Mouse (Mus musculus) lung, adult 2 months (tissue): ENCODE measurements around the gene Gm43738.

Source experiments
- CTCF ChIP-seq: fragments of 200-500 bp; IDR thresholded peaks from 2 replicates; pipeline ENCODE4 v1.5.1; 2011; ENCODE audit warnings: mild to moderate bottlenecking, low read length, control low read depth; ENCODE audit not compliant: insufficient read depth
- POLR2A ChIP-seq: fragments of 200-500 bp; IDR thresholded peaks from 2 replicates; pipeline ENCODE4 v1.6.1; 2011; ENCODE audit warnings: low read depth, mild to moderate bottlenecking, control low read depth, low read length, borderline replicate concordance; ENCODE audit errors: extremely low read depth

DNA sequence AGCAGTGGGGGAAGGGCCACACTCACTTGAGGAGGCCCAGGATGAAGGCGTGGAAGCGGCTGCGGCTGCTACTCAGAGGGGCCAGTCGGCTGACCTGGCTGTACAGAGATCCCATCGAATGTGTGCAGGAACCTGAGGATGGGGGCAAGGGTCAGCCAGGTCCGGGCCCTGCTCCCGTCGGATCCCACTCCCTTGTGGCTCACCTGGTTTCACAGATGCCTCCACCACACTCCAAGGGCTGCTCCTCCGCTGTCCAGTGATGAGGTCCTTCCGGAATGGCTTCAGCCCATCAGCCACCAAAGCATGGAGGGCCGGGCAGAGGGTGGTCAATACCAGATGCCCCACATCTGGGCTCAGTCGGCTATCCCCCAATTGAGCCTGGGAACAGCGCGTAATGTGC is 11.9 kb downstream of the Gm43738 start:
- TF ChIP-seq CTCF (no peak), POLR2A (no peak)
